Mouse (Mus musculus): ENCODE data around the gene Podn.

Podn gene

GRCm38 (mm10) chr4:108005328-108005727 lies 90.9 kb downstream of the Podn start:
- no peak for DNase-seq (ENCODE audit: low spot score)

GRCm38 (mm10) chr4:107999380-107999779 lies 96.9 kb downstream of the Podn start:
- no peak for DNase-seq (ENCODE audit: low spot score)

GRCm38 (mm10) chr4:107998641-107999332 lies 97.5 kb downstream of the Podn start:
- DNase-seq (ENCODE audit: low spot score): no peak

DNA sequence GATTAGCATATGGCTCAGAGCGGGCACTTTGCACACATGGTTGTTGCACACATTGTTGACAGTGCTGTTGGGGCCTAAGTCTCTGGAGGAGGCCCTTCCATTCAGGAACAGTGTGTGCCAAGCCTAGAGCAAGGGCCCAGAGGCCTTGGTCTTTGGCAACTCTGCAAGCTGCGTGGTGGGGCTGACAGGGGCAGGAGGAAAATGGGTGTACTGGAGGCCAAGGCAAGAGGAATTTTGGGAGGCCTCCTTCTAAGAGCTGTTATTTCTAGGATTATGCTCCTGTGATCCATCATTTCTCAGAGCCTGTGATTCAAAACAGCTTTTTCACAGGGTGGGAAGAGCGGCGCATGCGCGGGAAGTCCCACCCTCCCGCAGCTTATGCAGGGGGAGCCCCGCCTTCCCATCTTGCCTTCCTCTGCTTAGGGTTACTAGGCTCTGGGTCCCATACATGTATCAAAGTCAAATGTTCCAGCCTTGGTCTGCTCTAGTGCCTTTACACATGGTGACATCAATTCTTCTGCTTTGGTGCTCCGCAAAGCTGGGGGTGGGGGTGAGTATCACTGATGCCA lies 99.7 kb downstream of the Podn start:
- DNase-seq (ENCODE audit: low spot score): no peak

DNA sequence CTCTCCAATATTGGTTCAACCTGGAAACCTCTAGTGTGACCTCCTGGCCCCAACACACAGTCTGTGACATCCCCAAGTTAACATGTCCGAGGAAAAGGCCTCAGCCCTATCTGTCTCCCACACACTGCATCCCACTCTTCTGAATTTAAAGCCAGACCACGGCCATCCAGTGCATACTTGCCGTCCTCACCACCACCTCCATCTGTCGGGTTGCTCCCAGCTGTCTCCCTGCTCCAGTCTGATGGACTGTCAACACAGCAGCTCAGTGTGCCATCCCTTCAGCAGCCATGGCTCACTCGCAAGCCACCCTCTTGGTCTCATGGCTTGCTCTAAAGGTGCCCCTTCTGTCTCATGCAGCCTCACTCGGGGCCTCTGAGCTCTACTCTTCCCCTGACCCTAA lies 100.5 kb downstream of the Podn start:
- no peak for DNase-seq (ENCODE audit: low spot score)

DNA sequence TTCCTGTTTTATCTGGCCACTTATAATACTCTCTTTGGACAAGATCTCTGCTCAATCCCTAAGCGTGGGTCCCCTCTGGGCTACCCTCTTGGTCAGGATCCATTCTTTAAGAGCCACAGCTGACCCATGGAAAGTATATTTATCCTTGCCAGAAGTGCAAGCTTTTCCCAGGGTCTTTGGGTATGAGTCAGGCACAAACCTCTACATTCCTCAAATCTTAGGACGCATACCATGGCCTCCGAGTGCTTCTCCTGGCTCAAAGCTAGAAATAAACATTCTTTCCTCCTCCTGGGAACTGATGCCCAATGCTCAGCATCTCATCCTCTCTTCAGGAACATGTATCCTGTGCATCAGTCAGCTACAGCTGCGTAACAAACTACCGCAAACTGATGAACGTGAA lies 101.2 kb downstream of the Podn start:
- no peak for DNase-seq (ENCODE audit: low spot score)

- no peak for DNase-seq (ENCODE audit: low spot score)
Measured at GRCm38 (mm10) chr4:107991879-107992278, 104.4 kb downstream of the Podn start.

DNA sequence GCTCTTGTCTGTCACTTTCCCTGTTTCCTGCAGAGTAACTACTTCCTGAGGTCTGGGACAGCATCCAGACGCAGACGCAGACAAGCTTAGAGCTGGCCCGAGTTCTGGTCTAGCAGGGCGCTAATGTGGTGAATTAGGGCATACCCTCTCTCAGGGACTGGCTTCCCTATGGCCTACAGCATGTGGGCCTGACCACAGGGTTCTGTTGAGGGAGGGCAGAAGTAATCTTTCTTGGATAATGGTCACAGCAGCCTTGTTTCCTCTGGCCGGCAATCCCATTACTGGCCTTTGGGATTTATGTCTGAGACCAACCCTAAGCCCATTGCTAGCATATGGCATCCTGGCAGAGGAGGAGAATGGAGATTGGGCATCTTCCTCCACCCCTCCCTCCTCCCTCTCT lies 105.4 kb downstream of the Podn start:
- DNase-seq (ENCODE audit: low spot score): no peak

DNA sequence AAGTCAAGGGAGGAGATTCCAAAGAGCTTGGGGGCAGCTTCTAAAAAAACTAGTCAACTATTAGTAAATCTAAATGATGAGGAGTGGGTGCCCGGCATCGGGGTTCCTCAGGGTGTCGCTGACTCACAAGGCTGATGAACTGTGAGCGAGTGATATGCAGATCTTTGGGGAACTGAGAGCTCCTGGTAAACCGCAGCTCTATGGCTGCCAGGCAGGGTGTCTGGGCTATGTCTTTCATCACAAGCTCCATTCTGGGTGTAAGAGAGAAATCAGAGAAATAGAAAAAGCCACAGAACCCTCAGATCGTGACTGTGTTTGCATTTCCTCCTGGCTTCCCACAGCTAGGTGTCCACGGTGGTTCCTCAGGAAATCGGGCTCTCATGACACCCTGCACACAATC lies 107.3 kb downstream of the Podn start:
- no peak for DNase-seq (ENCODE audit: low spot score)

DNA sequence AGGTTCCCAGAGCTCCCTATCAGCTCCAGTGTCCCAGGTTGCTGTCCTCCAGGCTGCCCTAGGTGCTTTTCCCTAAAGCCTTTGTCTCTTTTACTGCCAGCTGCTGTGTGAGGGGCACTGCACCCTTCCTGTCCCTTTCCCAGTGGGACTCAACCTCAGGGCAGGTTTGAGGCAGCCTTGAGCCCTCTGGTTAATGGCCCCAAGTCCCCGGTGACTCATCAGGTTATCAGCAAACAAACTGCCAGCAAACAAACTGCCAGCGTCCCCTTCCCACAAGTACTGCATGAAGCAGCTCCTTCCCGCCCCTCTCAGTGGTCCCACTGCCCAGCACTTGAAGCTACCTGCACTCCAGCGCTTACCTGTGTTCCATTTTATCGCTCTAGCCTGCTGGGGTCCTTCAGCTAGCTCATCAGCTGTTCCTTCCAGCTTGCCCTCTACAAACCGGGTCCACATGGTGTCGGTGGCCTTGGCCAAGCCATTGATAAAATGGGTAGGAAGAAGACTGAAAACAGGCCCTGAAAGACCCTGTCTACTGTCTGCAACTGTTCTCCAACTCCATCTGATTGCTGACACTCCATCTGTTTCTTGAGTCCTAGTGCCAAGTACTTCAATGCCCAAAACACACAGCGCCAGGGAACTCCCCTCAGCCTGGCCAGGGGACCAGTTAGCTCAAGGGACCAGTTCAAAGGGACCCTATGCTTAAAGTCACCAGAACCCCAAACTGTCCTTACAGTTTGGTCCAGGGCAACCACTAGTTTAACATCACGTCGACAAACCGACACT lies 109.7 kb downstream of the Podn start:
- no peak for DNase-seq (ENCODE audit: low spot score)

DNA sequence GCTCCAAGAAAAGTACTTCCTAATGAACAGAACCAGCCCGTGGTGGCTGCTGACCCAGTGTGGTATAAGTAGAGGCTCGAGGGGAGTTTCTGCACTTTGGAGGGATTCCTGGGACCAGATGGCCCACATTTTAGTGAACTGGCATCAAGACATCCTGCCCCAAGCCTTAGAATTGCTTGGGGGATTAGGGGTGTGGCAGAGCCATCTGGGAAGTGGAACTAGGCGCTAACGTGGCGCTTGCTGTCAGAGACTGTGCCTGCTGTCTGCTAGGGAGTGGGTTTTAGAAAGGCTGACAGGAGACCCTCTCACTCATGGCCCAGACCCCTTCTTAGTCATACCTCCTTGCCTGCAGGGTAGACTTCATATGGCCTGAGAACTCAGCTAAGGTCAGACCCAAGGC lies 110.4 kb downstream of the Podn start:
- no peak for DNase-seq (ENCODE audit: low spot score)

DNA sequence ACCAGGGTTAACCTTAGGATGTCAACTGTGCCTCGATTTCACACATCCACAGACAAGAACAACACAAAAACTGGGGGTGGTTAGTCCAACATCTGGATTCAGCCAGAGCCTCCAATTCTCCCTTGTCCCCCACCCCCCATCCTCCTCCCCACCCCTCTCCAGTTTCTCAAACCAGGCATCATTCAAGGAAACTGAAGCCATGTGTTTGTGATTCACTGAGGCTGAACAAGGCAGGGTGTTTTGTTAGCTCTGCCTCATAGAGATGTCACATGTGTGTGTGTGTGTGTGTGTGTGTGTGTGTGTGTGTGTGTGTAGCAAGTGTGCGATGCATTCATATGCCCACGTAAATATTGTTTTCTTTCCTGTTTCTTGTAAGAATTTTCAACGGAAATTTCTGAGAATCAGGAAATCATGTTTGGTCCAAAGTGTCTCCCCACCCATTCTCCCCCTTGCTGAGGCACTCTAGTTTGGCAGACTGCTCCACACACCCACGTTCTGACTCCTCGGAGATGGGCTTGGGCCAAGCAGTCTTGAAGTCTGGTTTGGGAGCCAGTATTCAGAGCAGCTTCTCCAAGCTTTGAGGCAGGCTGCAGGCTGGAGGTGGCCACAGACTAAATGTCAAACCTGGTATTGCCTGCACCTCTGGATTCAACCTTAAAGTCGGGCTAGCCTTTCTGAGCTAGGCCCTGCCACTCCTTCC lies 111.8 kb downstream of the Podn start:
- DNase-seq (ENCODE audit: low spot score): peak; percentile 62

- DNase-seq (ENCODE audit: low spot score): no peak
Measured at GRCm38 (mm10) chr4:107983717-107984116, 112.5 kb downstream of the Podn start.

DNA sequence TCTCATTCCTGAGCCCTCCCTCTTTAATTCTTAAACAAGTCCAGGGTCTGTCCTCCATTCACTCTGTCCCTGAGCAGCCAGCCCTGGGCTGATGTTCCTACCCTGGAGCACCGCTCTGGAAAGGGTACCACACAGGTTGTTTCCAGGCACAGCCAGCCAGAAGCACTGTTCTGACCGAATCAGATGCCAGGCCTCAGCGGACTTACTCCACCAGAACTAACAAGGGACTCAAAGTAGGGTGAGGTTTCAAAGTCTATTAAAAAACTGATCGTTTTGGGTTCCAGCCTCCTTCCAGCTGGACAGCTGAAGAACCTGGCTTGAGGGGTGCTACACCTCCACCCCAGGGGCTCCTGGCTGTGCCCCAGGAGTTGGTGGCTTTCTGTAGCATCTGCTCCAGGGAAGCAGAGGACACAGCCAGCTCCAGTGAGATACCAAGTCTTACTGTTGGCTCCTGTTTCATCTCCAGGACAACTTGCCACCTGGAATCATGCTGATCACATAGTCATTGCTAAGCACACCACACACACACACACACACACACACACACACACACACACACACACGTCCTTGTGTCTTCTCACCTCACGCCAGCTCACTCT lies 116.1 kb downstream of the Podn start:
- DNase-seq (ENCODE audit: low spot score): no peak

DNA sequence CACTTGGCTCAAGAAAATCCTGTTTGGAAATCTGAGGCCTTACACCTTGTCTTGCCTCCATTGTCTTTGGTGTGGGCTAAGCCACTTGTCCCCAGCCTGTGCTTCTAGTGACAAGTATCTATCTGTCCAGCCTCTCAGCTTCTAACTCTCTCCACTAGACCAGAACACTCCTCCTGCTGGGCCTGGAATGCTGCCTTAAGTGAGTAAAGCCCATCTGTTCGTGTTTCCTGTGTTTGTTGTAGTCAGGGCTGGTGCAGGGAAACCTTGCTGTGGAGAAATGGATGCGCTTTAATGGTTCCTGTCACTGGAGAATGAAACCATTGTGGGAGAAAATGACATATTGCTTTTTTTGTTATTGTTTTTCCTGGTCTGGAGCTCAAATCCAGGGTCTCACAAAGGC lies 116.7 kb downstream of the Podn start:
- DNase-seq (ENCODE audit: low spot score): no peak

DNA sequence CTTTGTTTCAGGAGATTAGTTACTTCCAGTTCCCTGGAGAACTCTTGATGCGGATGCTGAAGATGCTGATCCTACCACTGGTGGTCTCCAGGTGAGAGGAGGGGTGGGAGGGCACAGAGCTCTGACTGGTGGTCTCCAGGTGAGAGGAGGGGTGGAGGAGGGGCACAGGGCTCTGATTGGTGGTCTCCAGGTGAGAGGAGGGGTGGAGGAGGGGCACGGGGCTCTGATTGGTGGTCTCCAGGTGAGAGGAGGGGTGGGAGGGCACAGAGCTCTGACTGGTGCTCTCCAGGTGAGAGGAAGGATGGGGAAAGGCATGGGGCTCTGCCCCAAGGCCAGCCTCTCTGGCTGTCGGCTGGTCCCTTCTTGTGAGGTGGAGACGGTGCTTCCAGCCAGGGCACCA lies 118.7 kb downstream of the Podn start:
- DNase-seq (ENCODE audit: low spot score): peak; percentile 75

DNA sequence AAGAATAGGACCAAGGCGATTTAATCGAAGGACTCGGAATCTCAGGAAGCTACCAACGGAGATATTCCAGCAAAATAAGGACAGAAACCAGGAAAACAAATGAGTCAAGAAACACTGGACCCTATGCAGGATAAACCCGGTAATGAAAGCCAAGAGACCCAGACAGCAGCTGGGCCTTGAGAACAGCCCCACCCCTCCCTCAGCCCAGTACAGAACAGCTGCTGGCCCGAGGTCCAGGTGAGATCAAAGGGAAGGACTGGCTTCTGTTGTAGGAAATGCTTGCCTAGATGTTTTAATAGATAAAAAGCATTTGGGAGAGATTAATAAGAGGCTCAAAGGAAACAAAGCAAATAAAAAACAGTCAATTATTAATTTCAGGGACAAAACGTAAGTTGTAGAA lies 121.2 kb downstream of the Podn start:
- no peak for DNase-seq (ENCODE audit: low spot score)

DNA sequence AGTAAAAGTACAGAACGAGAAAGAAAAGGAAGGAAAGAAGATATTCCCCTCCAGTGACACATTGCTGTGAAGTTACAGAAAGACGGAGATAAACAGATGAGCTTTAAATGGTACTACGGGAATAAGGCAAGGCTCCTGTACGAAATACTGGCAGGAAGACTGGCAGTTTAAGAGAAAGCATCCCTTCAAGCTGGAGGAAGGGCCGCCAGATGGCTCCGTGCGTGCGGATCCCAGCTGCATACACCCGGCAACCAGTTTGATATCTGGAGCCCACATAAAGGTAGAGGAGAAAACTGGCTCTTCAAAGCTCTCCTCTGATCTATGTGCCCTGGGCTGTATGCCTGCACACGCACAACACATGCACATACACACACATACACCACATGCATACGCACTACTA lies 121.7 kb downstream of the Podn start:
- DNase-seq (ENCODE audit: low spot score): no peak

DNA sequence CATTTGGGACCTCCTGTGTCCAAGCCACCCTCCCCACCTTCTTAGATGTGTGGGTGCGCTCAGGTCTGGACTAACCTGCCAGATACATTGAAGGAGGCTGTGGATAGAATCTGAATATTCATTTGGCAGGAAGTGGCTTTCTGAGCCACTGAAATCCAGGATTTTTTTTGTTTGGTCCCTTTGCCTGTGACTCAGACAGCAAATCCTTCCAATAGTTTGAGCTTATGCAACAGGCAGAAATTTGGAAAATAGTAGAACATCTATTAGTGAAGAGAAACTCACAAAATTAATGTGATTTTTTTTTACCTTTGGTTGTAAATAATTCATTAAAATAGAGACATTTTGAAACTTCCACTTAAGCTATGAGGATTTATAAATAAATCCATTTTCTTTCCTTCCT lies 125.1 kb downstream of the Podn start:
- no peak for DNase-seq (ENCODE audit: low spot score)

GRCm38 (mm10) chr4:107969781-107970180 lies 126.5 kb downstream of the Podn start:
- no peak for DNase-seq (ENCODE audit: low spot score)

DNA sequence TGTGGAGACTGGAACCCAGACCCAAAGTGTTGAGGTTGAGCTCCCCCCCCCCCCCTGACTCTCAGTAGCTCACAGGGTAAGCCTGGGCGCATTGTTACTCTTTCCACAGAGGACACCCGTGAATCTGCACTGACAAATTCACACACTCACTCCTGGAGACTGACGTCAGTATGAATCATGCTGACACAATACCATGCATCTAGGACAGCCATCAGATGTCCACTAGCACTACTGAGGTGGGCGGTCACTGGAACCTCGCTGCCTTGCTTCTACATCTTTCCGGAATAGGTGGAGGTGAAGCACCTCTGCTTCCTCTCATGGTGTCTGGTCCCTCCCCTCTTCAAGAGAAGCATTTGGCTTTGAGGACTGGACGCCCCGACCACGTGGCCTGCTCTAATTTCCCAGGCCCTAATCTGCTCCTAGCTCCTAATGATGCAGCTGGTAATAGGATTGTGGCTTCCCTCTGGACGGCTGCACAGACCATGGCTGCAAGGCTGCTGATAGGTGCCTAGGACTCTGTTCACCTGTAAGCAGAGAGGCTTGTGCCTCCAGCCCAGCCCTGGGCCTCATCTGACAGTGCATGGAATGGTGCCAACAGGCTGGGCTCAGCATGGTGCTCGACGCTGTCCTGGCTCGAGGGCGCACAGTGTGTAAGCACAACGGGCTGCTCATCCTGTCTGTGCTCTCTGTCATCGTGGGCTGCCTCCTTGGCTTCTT lies 128.1 kb downstream of the Podn start, which contains the start of gene Slc1a7:
Gene Slc1a7, plus strand, starts transcription at position 367 of the 717 bp plus-strand sequence.
- no peak for DNase-seq (ENCODE audit: low spot score)
